Mouse (Mus musculus) forebrain, embryonic 15.5 days (tissue): ENCODE results near the gene Chm. TPM values are rescaled to one million over a fixed set of nuclear protein-coding genes. Genes with fewer than 3 reads are reported as not detected.

Source experiments
- microRNA counts: library from miRNA; unstranded; fragments of <30 nt; microRNA quantifications from one replicate; lab custom pipeline; 2016
- microRNA-seq: library from miRNA; unstranded; fragments of <30 nt; microRNA quantifications from one replicate; pipeline ENCODE4, GENCODE M21; 2016
- polyA plus RNA-seq: library from polyadenylated mRNA; unstranded; fragments of >200 nt; fragmentation: Nextera tagmentation; extraction: Ambion mirVana; gene quantifications from 2 replicates; pipeline ENCODE4 v1.2.1, GENCODE M21; 2015

The Chm gene
- polyA plus RNA-seq, 1 experiment from 2014 or later, result 13.1 TPM

MicroRNAs within 50 kb of the gene (microRNA counts, 519-probe panel; counts per million panel counts)
- 2,904 counts per million, percentile 70 among the panel's probes with 10 or more counts for microRNA mmu-miR-361 (lab: Ali Mortazavi, UCI)

Small RNA genes within 50 kb of the gene (microRNA-seq; reads per million reads assigned to microRNA genes)
- gene Mir361, result 3,040 reads per million, percentile 87 among the genes with 10 or more reads in this experiment

Other genes with a start within 250 kb of the Chm start
- 3.7 and 4.5 TPM in 2 replicates for gene Dach2, start 112.0 kb upstream of the Chm start, polyA plus RNA-seq